Mouse (Mus musculus) small intestine, adult 2 months (tissue): ENCODE results near the gene Cep70. TPM values are rescaled to one million over a fixed set of nuclear protein-coding genes. Genes with fewer than 3 reads are reported as not detected.

Source experiments
- H3K27ac ChIP-seq: fragments of 200-500 bp; 2 replicates; pipeline ENCODE4 v1.5.1; 2012; ENCODE audit warnings: low read depth, low read length, control low read depth, inconsistent platforms; ENCODE audit not compliant: insufficient read depth
- H3K27me3 ChIP-seq: fragments of 200-500 bp; 2 replicates; pipeline ENCODE4 v1.6.1; 2012; ENCODE audit warnings: mild to moderate bottlenecking, moderate library complexity, low read length, inconsistent platforms; ENCODE audit not compliant: control insufficient read depth, insufficient read depth
- H3K36me3 ChIP-seq: fragments of 200-500 bp; 2 replicates; pipeline ENCODE4 v1.6.1; 2012; ENCODE audit warnings: mild to moderate bottlenecking, low read length, control low read depth, inconsistent platforms; ENCODE audit not compliant: control insufficient read depth, insufficient read depth
- H3K4me1 ChIP-seq: fragments of 200-500 bp; 2 replicates; pipeline ENCODE4 v1.6.1; 2012; ENCODE audit warnings: low read length, inconsistent platforms, mixed read lengths; ENCODE audit not compliant: control insufficient read depth, insufficient read depth, insufficient read length
- H3K4me3 ChIP-seq: fragments of 200-500 bp; 2 replicates; pipeline ENCODE4 v1.5.1; 2012; ENCODE audit warnings: low read depth, mild to moderate bottlenecking, control low read depth, inconsistent platforms, low read length, moderate library complexity
- CTCF ChIP-seq: fragments of 200-500 bp; IDR thresholded peaks from 2 replicates; pipeline ENCODE4 v1.5.1; 2012; ENCODE audit warnings: low read depth, mild to moderate bottlenecking, control low read depth, inconsistent platforms, low read length, moderate library complexity, mixed read lengths; ENCODE audit not compliant: insufficient replicate concordance, insufficient read length; ENCODE audit errors: extremely low read depth
- POLR2A ChIP-seq: fragments of 200-500 bp; IDR thresholded peaks from 2 replicates; pipeline ENCODE4 v1.6.1; 2012; ENCODE audit warnings: low read depth, mild to moderate bottlenecking, control low read depth, inconsistent platforms, low read length, moderate library complexity
- WGBS: fragments of 180-500 bp; shearing (Covaris S2); methylation state at CpG from one replicate; pipeline ENCODE4 v1.1.7; 2018; 5-methylcytosine and 5-hydroxymethylcytosine counted together
- polyA plus RNA-seq: library from polyadenylated mRNA; depleted of rRNA; stranded (reverse); fragments of >200 nt; gene quantifications from 2 replicates; pipeline ENCODE4 v1.2.3, GENCODE M21; 2012; rRNA removed

The Cep70 gene
- polyA plus RNA-seq, 1 experiment: 0.44 TPM

DNA sequence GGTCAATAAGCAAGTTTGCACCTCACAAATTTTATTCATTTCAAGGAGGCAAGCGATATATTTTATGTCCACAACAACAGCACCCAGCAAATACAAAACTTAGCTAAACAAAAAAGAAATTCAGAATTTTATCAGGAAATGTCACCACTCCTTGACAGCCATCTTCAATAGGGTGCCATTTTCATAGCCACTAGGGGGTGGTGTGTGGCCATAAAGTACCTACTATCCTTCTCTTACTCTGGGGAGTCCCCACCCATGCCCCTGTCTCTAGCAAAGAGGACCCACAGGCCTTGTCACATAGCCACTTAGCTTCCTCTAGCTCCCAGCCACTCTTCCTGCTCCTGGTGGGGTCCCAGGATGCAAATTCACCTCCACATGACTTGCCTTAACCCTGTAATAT lies 96.0 kb downstream of the Cep70 start:
- Histone ChIP-seq H3K36me3 (no peaks in the 10 kb centered on the region), H3K27me3 (no peaks in the 10 kb centered on the region), H3K4me1 (no peaks in the 10 kb centered on the region), H3K27ac (no peak overlapping the region), H3K4me3 (no peak overlapping the region)
- TF ChIP-seq CTCF: peak; percentile 12; the same call in 1 of the 2 replicates
- TF ChIP-seq POLR2A: no peak
- 90% methylated on average over 1 of the region's 1 CpGs for WGBS

DNA sequence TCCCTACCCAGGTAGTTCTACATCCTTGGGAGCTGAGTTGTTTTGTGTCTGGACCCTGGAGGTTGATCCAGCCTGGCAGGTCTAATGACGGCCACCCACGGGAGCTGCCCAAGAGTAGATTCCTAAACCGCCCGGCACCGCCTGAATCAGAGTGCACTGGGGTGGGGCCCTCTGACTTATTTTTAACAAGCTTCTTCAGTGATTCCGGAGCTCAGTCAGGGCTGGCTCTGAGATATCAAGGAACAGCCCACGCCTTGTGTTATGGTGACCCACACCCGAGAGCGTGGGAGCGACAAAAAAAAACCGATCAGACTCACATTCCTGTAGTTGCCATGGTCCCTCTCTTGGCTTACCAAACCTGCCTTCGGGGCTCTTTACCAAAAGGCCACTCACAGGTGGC lies 97.0 kb downstream of the Cep70 start:
- Histone ChIP-seq H3K4me1 (no peaks in the 10 kb centered on the region), H3K27ac (no peak overlapping the region), H3K4me3 (no peak overlapping the region), H3K36me3 (no peaks in the 10 kb centered on the region), H3K27me3 (no peaks in the 10 kb centered on the region)
- no peak for TF ChIP-seq CTCF
- no peak for TF ChIP-seq POLR2A
- 59% methylated on average over 12 of the region's 12 CpGs for WGBS

DNA sequence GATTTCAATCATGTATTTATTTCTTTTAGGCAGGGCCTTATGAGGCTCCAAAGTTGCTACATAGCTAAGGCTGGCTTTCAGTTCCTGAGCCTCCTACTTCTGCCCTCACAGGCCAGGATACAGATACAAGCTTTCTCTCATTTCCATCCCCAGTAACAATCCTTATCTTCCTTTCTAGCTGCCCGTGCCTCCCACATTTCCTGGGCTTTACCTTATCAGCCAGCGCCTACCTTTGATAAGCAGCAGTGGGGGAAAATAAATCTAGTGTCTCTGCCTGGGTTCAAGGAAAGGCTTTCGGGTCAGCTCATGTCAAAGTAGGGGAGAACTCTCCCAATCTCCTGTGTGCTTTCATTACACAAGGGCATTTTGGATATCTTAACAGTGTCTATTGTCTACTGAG lies 98.4 kb downstream of the Cep70 start:
- no peaks in the 10 kb centered on the region for H3K4me1 ChIP-seq
- H3K36me3 ChIP-seq: no peaks in the 10 kb centered on the region
- no peak overlapping the region for H3K4me3 ChIP-seq
- TF ChIP-seq POLR2A: no peak
- H3K27me3 ChIP-seq: no peaks in the 10 kb centered on the region
- 22% methylated on average over 3 of the region's 3 CpGs for WGBS
- no peak overlapping the region for H3K27ac ChIP-seq

DNA sequence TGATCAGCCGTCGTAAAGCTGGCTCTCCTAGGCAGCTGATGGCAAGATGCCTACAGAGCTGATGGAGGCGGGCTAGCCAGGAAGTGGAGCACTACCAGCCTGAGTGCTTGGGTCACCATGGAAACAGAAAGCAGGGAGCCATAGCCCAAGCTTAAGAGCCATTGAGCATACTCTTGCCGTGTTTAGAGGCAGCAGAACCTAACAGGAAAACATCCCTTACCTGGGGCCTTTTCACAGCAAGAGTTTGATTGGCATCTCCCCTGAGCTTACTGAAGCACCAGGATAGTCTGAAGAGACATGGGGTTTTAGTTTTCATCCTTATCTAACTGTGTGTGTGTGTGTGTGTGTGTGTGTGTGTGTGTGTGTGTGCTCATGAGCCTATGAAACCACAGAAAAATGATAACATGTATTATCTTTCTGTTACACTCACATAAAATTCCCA lies 102.2 kb downstream of the Cep70 start:
- Histone ChIP-seq H3K27me3 (no peaks in the 10 kb centered on the region), H3K27ac (no peak overlapping the region), H3K36me3 (no peaks in the 10 kb centered on the region), H3K4me3 (no peak overlapping the region), H3K4me1 (no peaks in the 10 kb centered on the region)
- WGBS: 11% methylated on average over 4 of the region's 4 CpGs
- TF ChIP-seq POLR2A: no peak
- TF ChIP-seq CTCF: no peak

Other genes with a start within 250 kb of the Cep70 start
- gene Gm1123, start 207.7 kb upstream of the Cep70 start, polyA plus RNA-seq: 39.4 and 90.3 TPM in 2 replicates
- 0.83 and 2.1 TPM in 2 replicates for gene Pik3cb, start 102.7 kb upstream of the Cep70 start, polyA plus RNA-seq
- gene Faiml, start 6.1 kb upstream of the Cep70 start, polyA plus RNA-seq: not detected in 2 replicates
- gene Esyt3, start 115.2 kb downstream of the Cep70 start, polyA plus RNA-seq: 0.23 and 0.24 TPM in 2 replicates
- 2.6 TPM in 2 replicates for gene Mras, start 194.0 kb downstream of the Cep70 start, polyA plus RNA-seq
- gene Nme9, start 208.1 kb downstream of the Cep70 start, polyA plus RNA-seq: 0.19 and 0.43 TPM in 2 replicates